ENCODE assay signal across 13 mouse cellular contexts in genomic region chr6:114972988-114973387, GRCm38 (mm10).
"Had no signal": no experiment of that assay in that cellular context is flagged by ENCODE, and none has a peak within 500 bp of the region (broad histone marks: within the 10 kb centered on the region; RNA-seq: fewer than 3 reads in every experiment).

No protein-coding gene starts in this region.

- DNase-seq: layer of hippocampus, adult 9-11 months; liver, embryonic 13.5 days; lung, adult 2 months; lung, postnatal 14 days; lung, postnatal 4 days; midbrain, embryonic 14.5 days; thymus, adult 2 months; thymus, postnatal 14 days; thymus, postnatal 4 days had no signal

- H3K27ac ChIP-seq: hindbrain, postnatal 0 days; liver, embryonic 13.5 days had no signal

- H3K9ac ChIP-seq: liver, embryonic 13.5 days had no signal

- ATAC-seq: hindbrain, postnatal 0 days; inflammation-experienced regulatory T-cells, adult 6 months; intestine, embryonic 16.5 days had no signal

- H3K36me3 ChIP-seq: liver, embryonic 13.5 days had no signal

- H3K9me3 ChIP-seq: liver, embryonic 13.5 days had no signal

- H3K4me3 ChIP-seq: liver, embryonic 13.5 days had no signal

- H3K4me2 ChIP-seq: liver, embryonic 13.5 days; midbrain, embryonic 11.5 days had no signal
